Mouse (Mus musculus) urinary bladder, adult 2 months (tissue): ENCODE results near the gene Rnf126. TPM values are rescaled to one million over a fixed set of nuclear protein-coding genes. Genes with fewer than 3 reads are reported as not detected.

Experiments
- DNase-seq: peaks from one replicate; pipeline ENCODE4 v3.0.0; 2022; ENCODE audit warnings: low spot score
- polyA plus RNA-seq: library from polyadenylated mRNA; depleted of rRNA; stranded (reverse); fragments of >200 nt; gene quantifications from 2 replicates; pipeline ENCODE4 v1.2.3, GENCODE M21; 2012; rRNA removed

Rnf126 gene
- 54.5 and 59.4 TPM in 2 replicates for polyA plus RNA-seq

GRCm38 (mm10) chr10:79766508-79767325 is at the start of gene Rnf126:
Rnf126 (minus strand) TSS chr10:79766952.
- DNase-seq = peak; percentile 96

DNA sequence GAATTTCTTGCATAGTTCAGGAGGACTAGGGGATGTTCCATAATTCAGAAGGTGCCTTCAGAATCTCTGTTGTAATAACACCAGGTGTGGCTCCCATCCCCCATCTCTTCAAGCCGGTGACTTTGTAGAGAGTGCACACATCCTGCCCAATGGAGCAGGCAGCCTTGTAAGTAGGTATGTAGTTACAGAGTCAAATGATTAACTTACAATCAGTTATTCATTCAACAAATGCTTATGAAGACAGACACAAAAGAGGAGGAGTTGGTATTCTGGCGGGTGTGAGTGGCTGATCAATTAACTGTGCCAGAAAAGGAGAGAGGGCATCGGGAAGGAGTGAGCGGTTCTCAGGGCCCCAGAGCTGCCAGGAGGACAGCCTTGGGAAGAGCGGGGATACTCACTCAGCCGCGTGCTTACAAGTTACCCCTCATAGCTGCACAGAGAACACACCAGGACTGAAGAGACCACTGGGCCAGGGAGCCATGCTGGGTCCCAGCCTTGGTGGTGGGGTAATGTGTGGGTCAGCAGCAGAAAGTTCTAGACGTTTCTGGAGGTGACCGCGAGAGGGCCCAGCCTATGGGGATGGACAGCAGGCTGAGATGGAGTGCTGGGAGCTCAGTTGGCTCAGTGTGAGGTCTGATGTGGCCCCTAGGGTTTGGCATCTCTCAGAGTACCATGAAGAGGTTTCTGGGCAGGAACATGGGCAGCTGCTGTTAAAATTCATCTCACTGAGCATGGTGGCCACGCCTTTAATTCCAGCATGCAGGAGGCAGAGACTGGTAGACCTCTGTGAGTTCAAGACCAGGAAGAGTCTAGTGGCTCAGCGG is 49.1 kb upstream of the Rnf126 start:
- no peak for DNase-seq

GRCm38 (mm10) chr10:79814271-79814842 is 47.6 kb upstream of the Rnf126 start:
- DNase-seq = no peak

DNA sequence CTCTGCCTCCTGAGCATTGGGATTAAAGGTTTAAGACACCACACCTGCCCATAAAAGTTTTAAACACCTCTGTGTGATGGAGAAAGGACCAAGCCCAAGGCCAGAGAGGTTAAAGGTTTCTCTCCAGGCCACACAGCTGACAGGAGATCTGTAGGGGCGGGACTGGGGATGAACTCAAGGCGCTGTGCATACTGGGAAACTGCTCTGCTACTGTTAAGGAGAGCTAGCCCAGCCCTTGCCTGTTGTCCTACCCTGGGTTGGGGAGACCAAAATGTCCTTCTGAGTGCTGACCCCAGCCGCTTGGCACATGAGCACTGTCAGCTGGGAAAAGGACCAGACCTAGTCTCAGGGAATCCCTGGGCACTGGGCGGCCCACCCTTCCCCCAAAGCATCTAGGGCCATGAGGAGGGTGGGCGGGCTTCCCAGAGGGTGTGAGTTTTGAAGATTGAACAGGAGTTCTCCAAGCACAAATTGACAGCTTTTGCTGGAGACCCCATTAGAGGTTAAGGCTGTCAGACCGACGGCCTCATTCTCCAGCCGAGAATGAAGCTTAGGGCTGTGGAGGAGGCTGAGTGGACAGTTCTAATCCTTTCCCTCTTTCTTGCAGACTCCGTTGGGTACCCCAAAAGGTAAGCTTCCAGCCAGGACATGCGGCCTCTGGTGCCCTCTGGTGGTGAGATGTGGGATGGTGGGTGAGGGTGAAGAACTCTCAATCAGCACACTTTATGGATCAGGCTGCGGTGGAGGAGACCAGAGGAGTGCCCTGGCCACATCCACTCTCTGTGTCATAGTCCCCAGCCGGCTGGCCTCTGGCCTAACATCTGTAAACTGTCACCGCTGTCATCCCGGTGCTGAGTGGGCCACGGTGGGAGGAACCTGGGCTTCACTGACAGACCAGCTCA is 45.2 kb upstream of the Rnf126 start:
- peak; percentile 84 for DNase-seq

DNA sequence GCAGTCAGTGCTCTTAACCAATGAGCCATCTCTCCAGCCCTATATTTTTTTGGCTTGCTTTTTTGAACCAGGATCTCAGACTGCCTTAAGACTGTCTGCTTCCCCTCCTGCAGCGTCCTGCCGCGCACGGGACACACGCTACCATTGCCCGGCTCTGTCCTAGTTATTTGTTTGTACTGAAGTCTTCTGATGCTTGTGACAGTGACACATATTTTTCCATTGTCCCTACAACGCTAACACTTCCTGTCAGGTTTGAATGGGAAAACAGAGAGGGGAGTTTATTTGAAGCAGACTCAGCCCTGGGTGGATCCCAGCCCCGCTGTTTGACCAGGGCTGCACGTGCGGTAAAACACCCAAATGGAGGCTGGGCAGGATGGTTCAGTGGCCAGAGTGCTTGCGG is 42.0 kb upstream of the Rnf126 start:
- DNase-seq = no peak

DNA sequence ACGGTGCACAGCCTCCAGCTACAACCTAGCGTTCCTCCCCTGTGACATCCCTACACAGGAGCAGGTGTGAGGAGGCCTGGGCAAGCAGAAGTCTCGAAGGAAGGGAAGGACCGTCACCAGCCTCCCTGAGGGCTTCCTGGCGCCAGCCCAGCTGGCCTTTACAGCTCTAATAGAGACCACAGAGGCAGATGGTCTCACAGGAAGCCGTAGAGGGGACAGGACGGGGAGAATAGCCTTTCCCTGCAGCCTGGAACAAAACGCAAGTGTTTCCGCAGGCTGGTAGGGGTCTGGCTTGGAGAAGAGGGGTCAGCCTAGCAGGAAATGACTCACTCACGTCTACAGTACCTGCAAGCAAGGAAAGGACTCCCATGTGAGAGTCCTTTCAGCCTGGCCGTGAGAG is 41.1 kb upstream of the Rnf126 start:
- DNase-seq = no peak

- no peak for DNase-seq
Measured at GRCm38 (mm10) chr10:79806972-79807371, 40.2 kb upstream of the Rnf126 start.

DNA sequence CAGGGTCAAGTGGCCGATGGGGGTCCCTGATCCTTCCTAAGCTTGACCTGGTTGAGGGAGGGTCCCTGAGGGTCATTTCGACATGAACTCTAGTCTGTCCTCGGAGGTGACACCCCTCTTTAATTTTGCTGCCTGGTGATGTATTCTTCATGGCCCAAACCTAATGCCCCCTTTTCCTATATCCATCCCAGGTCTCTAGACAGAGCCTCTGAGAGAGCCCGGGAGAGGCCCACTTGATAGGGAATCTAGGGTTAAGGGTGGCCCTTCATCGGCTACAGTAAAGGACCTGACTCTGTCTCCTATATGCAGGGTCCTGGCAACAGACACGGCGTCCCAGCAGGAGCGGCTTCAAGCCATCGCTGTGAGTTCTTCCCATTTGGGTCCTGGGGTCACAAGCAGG is 39.6 kb upstream of the Rnf126 start:
- DNase-seq = no peak

DNA sequence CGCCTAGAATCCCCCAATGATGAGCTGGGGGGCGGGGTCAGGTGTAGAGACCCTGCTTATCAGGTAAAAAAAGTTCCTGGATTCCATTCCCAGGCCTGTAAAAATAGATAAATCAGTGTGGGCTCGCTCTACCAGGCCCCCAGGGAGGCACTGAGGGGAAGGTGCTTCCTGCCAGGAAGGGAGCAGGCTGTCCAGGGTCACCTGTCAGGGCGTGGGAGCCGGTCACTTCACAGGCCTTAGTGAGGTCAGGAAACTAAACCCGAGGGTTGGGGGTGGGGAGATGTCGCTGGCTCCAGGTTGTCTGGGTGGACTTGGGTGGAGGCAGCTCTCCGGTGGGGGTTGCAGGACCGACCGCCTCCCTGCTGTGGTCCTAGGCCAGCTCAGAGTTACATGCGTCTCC is 38.9 kb upstream of the Rnf126 start:
- DNase-seq = no peak

- no peak for DNase-seq
Measured at GRCm38 (mm10) chr10:79803716-79804323, 37.1 kb upstream of the Rnf126 start.

- no peak for DNase-seq
Measured at GRCm38 (mm10) chr10:79802331-79802971, 35.7 kb upstream of the Rnf126 start.

GRCm38 (mm10) chr10:79801837-79802236 is 35.1 kb upstream of the Rnf126 start:
- DNase-seq = no peak

- no peak for DNase-seq
Measured at GRCm38 (mm10) chr10:79800508-79800907, 33.8 kb upstream of the Rnf126 start.

GRCm38 (mm10) chr10:79798289-79798928 is 31.7 kb upstream of the Rnf126 start:
- DNase-seq = no peak

DNA sequence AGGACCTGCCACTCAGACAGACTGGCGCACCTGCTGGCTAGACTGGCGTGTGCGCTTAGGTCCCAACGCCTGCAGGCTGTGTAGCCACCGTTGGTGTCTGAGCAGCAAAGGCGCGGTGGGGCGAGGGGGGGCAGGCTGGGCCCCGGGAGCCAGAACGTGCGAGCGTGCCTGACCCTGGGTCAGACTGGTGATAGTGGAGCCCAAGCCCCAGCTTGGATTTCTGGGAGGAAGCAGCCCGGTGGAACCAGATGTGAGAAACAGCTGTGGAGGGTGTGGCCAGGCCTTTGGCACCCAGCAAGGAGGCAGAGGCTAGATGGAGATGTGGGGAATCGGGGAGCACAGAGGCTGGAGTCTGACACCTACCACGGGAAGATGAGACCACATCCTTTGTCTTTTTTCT is 30.6 kb upstream of the Rnf126 start:
- DNase-seq = no peak

- no peak for DNase-seq
Measured at GRCm38 (mm10) chr10:79795905-79796304, 29.2 kb upstream of the Rnf126 start.

DNA sequence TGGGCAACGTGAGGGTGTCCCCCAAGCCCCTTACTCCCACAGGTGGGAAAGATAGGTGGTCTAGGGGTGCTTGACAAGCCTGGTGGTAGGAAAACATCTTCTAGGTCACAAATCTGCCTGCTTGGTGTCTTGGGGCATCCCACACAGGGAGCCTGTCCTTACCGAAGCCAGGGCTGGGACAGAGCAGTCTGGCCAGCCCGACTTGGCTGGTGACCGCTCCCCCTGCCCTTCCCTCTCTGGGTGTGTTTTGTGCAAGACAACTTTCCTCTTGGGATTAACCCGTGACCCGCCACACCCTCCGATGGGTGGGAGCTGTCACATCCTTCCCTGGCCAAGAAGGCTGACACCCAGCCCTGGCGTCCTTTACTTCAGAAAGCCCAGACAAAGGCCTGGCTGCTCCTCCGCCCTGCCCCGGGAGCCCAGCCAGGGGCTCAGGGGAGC is 27.8 kb upstream of the Rnf126 start:
- peak; percentile 47 for DNase-seq

DNA sequence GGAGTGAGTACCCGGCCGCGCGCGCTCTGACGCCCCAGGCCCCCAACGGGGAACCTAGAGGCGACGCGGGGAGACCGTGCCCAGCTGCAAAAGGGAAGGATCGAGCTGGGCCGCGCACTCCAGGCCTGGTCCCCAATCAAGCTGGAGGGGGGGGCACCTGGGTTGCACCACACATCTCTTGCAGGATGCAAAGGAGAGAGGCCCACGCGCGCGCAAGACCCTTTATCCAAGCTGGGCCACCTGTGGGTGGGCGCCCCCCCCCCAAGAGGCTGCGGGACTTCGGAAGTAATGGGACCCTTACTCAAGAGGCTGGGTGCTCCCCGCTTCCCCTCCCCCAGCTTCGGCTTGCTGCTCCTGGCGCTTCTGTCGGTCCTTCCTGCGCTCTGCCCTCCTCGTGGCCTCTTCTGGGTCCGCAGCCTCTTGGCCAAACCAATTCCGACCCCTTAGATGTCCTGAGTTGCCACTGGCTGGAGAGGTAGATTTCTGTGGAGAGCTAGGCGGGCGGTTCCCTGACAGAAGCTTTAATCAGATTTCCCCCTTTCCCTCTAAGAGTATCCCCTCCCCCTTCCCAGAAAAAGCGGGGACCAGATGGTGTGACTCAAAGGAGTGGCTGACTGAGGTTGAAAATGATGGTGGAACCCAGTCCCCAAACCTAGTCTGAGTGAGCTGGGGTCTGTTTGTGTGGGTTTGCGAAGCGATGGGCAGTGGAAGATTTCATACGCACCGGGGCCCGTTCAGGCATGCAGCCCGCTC is 27.2 kb upstream of the Rnf126 start:
- DNase-seq = peak; percentile 47

DNA sequence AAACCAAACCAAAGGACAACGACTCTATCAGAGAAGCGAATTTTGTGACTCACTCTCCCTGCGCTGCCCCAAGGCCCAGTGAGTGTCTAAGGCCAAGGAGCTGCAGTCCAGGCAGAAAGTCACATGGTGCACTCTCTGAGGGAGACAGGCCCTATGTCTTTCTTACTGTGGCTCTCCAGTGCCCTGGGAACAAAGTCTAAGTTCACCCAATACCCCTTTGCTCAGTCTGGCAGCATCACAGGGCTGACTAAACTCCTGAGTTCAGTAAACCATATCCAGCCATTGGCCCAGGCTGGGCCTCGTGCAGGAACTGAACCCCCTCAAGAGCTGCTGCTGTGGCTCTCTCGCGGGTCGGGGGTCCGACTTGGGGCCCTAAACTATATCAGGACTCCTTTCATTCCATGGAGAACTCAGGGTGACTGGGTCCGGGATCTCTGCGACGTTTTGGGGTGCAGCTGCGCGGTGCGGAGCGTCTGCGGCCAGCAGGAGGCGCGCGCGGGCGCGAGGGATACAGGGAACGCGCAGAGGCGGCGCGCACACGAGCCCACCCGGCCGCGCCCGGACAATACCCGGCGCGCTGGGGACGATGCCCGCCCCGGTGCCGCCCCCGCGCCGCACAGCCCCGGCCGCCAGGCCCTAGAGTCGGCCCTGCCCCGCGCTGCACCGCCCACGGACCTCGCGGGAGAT is 26.4 kb upstream of the Rnf126 start, which contains the start of gene Palm:
TSS of gene Palm (plus strand) at position 522 of the 687 bp plus-strand sequence.
- peak; percentile 80 for DNase-seq
